Mouse (Mus musculus) adrenal gland, adult 8-10 months (tissue): ENCODE data around the gene Bhlhe40. TPM values are rescaled to one million over a fixed set of nuclear protein-coding genes. Genes with fewer than 3 reads are reported as not detected.

Source experiments
- DNase-seq: peaks from one replicate; pipeline ENCODE4 v3.0.0; 2022
- total RNA-seq, 4 experiments: library from RNA; stranded (reverse); gene quantifications; 2 replicates each; pipeline ENCODE4 v1.2.4; 2022

The Bhlhe40 gene
- total RNA-seq, 4 experiments from 2014 or later = 51.3 to 72.1 (median 68.6) TPM

DNA sequence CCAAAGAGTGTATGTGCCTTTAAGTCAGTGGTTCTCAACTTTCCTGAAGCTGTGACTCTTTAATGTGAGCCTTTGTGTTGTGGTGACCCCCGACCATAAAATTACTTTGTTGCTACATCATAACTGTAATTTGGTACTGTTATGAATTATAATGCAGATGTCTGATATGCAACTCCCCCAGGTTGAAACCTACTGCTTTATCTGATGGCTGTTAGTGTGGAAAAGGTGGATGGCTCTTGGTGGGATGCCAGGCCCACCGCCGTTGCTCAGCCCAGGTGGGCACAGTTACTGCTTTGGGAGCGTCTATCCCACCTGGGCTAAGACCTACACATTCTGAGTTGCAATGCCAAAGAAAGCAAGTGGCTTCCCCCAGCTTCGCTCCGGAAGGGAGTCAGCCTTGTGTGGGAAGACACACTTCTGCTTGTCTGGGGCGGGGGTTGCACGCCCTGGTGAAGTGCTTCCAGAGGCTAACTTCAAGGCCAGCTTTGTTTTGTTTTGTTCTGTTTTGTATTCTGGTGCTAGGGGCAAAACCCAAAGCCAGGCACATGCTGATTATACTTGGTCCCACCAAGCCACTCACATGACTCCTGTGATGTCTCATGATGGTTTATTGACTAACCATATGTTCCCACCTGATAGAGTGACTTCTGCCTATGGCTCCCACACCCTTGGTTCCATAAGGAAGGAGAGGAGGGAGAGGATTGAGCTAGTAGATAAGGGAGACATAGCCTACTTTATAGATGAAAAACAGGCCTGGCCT, 34.7 kb downstream of the Bhlhe40 start:
- no peak for DNase-seq

DNA sequence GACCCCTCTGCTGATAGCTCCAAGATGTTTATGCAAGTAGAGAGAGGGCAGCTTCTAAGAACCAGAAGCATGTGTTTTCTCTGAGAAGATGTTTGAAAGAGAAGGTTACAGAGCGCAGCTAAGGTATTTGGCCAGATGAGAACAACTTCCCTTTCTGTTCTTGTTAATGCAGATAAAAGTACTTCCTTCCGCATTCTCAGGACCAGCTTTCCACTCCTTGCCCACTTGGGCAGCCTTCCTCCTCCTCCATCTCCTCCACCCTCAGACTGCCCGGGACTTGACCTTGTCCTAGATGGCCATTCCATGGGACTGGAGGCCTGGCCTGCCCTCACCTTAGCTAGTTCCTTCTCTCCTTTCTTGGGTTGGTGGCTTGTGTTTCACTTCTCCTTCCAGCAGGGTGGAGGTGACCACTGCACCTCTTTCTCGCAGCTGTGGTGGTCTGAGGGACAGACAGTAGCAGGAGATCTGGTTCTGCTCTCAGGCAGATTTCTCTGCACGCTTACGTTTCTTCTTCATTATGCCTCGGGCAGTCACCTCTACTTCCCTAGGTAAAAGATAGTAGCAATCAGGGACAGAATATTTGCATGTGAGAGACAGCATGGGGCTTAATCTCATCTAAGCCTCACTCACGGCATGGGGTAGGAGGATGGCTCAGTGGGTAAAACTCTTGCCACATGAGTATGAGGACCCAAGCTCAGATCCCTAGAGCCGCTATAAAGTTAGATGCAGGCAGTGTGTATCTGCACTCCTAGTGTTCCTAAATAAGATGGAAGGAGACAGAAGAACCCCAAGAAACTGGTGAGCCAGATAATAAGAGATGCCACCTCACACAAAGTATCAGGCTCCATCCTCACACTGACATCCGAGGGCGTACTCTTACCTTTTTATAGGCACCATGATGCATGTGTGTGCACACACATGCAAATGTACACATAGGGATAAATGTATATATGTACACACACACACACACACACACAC, 35.7 kb downstream of the Bhlhe40 start:
- DNase-seq = no peak

DNA sequence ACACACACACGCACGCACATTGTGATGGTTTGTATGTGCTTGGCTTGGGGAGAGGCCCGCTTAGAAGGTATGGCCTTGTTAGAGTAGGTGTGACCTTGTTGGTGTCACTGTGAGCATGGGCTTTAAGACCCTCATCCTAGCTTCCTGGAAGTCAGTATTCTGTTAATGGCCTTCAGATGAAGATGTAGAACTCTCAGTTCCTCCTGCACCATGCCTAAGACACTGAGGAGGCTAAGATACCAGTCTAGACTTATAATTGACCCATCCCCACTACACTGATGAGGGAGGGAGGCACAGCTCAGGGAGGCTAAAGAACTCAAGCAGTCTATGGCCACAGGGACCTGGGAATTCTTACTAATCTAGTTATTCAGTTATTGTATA, 36.4 kb downstream of the Bhlhe40 start:
- no peak for DNase-seq

DNA sequence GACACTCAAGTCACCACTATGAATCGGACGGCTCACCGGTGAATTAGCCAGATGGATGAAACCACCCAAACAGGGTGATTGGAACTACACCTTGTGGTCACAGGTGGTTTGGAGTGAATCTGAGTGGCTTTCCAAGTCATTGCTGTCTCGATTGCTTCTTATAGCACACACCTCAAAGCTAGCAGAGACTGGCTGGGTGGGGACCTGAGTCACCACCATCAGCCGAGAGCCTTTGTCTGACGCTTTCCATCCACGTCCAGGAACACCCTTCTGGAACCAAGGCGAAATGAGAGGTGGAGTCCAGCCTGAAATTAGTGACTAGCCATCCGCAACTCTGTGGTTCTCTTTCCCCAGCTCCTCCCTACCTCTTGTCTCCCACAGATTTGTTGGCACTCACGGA, 36.9 kb downstream of the Bhlhe40 start:
- DNase-seq = no peak

DNA sequence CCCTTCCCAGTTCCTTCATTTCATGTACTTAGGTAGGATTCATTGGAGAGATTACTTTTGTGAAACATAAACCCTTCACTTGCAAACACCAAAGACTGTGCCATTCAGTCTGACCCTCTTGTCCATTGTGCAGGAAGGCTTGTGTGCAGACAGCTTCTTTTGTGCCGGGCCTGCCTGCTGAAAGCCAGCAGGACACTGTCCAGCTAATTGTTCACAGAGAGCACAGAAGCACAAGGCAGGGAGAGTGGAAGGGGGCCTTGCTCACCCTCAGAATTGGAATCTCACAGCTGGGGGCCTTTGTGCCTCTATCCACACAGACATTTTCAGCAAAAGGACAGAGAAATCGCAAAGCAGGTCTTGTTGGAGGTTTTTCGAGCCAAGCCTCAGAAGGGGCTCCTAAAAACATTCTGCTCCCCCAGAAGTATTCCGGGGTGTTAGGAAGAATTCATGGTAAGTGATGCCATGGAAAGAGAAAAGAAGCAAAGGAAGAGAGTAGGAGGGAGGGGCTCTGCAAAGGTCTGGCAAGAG, 38.0 kb downstream of the Bhlhe40 start:
- DNase-seq = no peak

DNA sequence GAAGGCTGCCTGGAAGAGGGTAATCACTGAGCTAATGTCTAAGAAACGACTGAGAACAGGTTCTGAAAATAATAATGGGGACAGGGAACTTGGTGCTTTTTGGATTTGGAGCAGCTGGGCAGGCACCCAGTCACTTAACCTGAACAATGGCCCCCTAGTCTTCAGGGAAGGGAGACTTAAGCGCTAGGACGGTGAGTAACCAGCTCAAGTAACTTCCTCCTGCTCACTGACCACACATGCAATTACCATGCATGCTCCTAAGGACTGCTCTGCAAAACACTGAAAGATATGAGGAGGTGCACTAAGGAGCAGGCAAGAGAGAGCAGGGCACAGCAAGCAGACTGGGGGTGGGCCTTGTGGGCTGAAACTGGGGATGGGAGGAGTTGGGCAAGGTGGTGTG, 39.2 kb downstream of the Bhlhe40 start:
- no peak for DNase-seq

DNA sequence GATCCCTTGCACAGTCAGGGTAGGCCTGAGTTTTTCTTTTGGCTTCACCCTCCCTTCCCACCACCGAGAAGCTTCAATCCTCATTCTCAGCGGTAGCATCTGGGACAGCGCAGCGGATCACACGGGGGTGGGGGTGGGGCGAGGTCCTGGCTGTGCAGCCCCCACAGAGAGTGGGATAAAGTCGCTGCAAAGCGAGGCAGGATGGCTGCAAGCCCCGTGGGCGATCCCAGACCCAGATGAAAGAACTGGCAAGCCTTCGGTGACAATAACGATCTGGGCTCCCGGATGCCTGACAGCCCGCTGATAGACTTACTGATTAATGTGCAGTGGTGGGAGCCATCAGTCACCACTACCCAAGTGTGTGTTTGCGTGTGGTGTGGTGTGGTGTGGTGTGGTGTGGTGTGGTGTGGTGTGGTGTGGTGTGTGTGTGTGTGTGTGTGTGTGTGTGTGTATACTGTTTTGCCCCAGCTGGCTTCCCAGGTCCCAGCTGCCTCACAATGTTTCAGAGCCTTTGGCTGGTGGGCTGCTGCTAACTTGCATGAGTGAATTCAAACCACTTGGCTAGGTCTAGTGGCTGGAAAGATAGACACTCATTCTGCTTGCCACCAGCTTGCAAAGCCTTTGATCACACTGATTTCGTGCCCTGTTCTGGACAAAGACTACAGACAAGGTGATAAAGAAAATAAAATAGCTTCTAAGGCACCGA, 40.4 kb downstream of the Bhlhe40 start:
- no peak for DNase-seq

DNA sequence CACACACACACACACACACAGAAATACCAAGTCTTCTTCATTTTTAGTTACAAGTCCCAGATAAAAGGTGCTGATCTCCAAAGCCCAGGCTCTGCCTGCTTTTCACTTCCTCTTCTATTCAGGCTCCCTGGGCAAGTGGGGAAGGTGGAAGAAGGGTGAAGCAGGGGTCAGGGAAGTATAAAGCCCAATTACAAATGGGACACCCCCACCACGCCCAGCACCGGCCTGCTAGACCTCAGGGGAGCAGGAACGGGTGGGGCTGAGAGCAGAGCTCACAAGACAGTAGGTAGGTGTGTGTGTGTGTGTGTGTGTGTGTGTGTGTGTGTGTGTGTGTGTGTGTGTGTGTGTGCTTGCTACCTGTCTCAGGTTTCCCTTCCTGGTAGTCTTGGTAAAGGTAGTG, 42.2 kb downstream of the Bhlhe40 start:
- DNase-seq = no peak

DNA sequence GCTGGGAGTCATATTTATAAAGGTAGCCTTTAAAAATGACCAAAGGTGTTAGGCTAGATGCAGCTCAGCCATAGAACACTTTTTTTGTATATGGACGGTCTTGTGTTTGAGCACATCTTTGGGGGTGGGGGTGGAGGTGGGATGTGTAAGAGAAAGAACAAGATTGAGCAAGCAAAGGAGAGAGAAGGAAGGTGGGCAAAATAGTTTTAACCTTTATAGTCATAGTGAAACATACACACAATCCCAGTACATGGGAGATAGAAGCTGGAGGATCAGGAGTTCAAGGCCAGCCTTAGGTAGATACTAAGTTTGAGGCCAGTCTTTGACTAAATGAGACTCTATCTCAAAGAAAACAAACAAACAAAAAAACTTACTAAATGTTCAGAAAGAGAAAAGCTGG, 42.7 kb downstream of the Bhlhe40 start:
- no peak for DNase-seq

DNA sequence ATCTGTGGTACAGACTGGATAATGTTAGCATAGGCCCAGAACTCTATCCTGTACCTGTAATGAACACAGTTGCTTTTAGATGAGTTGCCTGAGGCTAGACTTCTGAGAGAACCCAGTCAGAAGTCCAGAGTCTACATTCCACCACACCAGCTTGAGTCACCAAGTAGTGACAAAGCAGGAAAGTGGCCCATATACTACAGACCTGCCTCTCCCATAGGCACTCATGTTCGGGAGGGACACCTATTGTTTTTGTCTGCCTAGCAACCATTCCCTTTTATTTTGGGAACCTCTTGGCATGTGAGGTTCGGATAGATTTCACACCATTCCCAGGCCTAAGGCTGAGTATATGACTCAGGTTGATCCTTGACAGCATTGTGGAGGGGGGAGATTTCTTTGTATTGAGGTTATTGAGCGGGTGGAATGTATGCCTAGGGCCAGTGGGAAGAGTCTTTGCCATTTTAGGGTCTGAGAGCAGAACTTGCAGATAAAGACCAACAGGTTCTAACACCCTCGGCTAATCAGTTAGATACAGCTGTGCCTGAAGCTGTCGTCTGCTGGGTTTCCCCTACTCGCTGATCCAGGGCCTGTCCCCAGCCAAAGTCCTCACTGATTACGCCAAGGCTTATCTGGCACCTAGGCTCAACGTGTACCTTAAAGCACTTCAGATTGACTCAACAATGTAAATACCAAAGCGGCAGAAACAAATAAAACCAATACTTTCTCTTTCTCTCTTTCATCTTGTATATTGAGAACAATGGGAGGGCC, 44.1 kb downstream of the Bhlhe40 start:
- DNase-seq = no peak

DNA sequence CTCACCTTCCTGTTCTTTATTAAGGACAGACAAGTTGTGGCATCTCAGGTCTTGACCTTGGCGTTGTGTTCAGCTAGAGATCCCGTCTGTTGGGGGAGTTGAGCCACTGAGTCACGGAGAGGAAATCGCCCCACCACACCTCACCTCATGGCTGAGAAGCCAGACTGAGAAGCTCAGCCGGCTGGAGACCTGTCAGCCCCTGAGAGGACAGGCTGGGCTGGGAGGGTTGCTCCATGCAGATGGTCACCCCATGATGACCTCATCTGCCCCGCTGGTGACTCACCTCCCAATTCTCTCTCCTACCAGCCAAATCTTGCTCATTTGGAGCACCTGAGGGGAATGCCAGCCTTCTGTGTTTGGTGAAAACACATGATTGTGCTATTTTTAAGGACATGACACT, 45.5 kb downstream of the Bhlhe40 start:
- peak; percentile 22 for DNase-seq

DNA sequence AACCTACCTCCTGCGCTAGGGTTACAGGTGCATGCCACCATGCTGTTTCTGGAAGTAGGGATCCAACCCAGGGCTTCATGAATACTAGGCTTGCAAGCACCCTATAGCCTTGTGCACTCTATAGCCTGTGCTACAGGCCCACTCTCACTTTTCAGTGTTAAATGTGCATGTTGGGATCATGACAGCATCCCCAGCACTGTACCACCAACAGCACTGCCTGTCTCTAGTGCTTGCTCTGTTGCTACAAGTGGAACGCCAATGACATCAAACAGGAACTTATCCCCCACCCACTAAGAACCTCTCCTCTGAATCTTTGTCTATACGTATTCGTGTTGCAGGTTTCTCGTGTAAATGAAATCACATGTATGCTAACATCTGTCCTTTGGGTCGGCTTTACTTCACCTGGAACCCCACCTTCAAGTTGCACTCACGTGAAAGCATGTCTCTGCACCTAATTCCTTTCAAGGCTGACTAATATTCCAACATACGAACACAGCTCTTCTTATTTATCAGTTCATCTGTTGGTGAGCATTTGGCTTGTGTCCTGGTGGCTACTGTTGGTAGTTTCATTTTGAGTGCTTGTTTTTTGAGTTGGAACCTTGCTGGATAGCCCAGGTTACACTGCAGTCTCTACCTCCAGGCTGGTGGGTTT, 46.7 kb downstream of the Bhlhe40 start:
- DNase-seq = no peak

DNA sequence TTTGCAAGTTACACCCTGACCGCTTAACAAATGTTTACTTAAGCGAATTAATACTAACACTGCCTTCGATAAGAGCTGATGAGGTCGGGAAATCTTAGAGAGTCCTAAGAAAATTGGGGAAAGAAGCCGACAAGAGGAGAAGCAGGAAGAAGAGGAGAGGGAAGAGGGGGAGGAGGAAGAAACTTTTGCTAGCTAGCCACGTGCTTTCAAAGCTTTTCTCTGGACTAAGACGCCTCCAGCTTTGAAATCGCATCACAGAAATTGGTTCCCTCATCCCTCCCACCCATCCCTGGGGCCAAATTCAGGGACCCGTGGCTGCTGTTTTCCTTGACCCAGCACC, 48.7 kb downstream of the Bhlhe40 start:
- no peak for DNase-seq

DNA sequence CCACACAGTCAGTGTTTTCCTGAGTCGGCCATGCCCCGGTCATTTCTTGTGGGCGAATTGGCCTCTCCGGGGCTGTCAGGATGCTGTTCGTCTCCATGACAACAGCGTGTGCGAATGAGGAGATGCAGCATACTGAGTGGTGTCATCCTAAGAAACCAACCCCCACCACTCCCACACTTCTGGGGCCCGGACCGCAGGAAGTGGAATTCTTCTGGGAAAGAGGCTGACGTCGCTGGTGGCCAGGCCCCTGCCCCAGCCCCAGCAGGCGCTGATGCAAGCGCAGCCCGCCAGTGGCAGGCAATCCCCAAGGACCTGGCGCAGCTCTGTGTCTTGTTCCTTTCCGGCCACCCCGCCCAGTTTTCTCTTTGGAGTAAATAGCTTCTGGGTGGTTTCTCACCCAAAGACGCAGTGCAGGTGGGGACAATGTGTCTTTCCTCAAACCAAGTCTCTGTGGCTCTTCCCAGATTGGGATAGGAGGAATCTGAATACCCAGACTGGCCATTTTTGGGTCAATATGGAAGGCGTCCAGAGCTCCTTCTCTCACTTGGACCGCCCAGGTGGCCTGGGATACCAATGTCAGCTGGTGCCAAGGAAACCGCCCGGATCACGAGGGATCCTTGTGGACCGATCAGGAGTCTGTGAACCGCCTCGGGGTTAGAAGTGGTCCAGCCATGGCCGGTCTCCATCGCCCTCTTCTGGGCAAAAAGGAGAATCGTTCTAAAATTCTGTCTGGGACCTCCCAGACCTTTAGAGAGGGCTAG, 49.2 kb downstream of the Bhlhe40 start:
- peak; percentile 82 for DNase-seq

DNA sequence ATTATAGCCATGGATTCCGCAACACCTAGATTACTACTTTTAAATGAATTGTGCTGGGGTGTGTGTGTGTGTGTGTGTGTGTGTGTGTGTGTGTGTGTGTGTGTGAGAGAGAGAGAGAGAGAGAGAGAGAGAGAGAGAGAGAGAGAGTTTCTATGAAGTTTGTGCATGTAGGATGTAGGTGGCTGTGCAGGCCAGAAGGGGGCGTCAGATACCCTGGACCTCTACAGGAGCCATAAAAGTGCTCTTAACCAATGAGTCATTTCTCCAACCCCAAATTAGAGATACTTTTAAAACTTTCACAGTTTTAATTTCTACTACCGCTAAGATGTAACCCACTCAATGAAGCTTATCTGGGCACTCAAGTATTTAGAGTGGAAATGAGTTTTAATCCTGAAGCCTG, 50.2 kb downstream of the Bhlhe40 start:
- DNase-seq = no peak

DNA sequence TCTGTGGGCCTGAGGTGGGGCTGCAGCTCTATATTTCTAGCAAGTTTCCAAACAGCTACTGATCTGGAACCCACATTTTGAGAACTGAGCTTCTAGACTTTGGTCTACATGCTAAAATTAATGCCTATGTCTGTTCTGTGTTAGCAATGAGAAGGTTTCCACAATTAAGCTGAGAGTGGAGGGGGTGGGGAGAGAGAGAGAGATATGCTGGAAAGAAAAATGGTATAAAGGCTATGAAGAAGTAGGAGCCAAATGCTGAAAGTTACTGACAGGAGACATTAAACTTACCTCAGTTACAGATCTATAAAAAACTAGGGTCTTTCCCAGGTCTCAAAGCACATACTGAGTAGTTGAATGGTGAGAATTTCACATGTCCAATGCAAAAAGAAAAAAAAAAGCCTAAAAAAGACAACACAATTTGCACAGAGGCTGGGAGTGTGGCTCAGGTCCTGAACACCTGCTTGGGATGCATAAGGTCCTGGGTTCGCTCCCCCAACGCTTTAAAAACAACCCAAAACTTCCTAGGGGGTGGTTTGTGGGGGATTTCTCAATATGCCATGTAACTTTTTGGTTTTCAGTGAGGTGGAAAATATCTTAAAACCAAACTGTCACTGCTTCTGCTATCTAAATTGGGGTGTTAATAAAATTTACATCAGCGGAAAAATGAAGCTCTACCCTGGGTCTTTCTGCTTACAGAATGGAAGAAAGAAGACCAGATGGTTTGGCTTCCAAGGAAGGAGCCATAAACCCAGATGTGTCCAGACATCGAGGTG, 50.9 kb downstream of the Bhlhe40 start:
- no peak for DNase-seq

DNA sequence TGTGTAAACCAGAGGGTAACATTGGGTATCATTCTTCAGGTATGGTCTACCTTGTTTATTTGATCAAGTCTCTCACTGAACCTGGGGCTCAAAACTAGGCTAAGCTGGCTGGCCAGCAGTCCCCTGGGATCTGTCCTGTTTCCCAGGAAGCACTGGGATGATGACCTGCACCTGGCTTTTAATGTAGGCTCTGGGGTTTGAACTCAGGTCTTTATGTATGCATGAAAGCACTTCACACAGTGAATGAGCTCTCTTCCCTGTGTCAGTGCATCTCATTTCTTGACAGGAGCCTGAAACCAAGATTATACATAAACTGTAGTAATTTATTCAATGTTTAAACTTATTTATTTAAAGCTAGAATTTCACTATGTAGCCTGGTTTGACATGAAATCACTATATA, 51.7 kb downstream of the Bhlhe40 start:
- no peak for DNase-seq

DNA sequence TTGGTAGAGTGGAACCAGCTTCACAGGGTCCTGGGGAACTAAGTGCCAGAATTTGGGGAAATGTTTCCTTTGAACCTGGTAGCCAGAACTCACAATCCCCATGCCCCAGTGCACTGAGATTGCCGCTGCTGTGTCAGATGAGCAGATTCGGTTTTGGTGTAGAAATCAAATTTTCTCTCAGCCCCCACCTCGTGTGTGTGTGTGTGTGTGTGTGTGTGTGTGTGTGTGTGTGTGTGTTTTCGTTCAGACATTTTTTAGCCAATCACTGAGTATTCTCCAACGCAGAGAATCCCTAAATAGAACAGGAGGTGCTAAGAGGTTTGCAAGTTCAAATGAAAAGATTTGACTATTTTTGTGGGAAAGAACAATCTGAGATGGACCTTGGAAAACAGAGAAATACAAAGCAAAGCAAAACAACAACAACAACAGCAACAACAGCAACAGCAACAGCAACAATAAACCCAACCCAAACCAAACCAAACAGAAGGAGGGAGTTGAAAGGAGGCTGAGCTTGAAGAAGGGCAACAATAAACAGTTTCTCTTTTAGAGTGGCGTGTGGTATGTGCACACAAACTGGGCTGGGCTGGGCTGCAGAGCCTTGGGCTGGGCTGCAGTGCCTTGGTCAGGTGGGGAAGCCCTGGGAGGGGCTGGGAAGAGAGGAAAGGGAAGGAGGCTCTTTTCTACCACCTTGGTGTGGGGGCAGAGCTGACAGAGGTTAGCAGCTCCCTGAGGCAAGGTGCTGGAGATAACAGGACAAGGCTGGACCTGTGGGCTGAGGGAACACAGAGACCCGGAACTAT, 52.9 kb downstream of the Bhlhe40 start:
- no peak for DNase-seq
